Mouse (Mus musculus): ENCODE measurements around the gene Ctsz. TPM values are rescaled to one million over a fixed set of nuclear protein-coding genes. Genes with fewer than 3 reads are reported as not detected.

Ctsz gene
- total and polyA plus RNA-seq, 3 experiments = 141 to 417 (median 219) TPM

- in situ Hi-C loops (cut with MboI; ENCODE audit: low pct_ligation_motif_present, low pct_unique_long_range_greater_than_20kb, low sequenced_read_pairs) = no loop called here
- peaks cover 7 to 25% of the 10 kb centered on the region in 2 experiments; a peak in 3 of 4 replicates for H3K4me1 ChIP-seq (ENCODE audit: control insufficient read depth in 1 of 2, insufficient read depth in 2 of 2)
- no peak overlapping the region for H3K4me2 ChIP-seq (ENCODE audit: insufficient read depth, low read depth, poor library complexity, severe bottlenecking)
- TF ChIP-seq ZNF384 (IDR thresholded peaks at IDR 0.05; ENCODE audit: low read depth, low read length) = peak; percentile 79
- TF ChIP-seq ZMIZ1 (IDR thresholded peaks at IDR 0.05; ENCODE audit: low read depth, low read length) = no peak
- TF ChIP-seq TBP (conservative IDR thresholded peaks at IDR 0.05; ENCODE audit: low read depth, low read length) = peak; percentile 65
- no peak for TF ChIP-seq MYC (IDR thresholded peaks at IDR 0.05; ENCODE audit: low read depth, low read length)
- TF ChIP-seq RAD21 (IDR thresholded peaks at IDR 0.05; ENCODE audit: low read depth, low read length) = no peak
- no peak for TF ChIP-seq MAZ (IDR thresholded peaks at IDR 0.05; ENCODE audit: low read depth, low read length)
- TF ChIP-seq BHLHE40 (IDR thresholded peaks at IDR 0.05; ENCODE audit: low read depth, low read length) = no peak
- no peak for TF ChIP-seq MAX (IDR thresholded peaks at IDR 0.05; ENCODE audit: low read length)
- dilution Hi-C loops (cut with MboI; ENCODE audit: extremely low pct_ligation_motif_present, extremely low pct_unique_long_range_greater_than_20kb, low sequenced_read_pairs) = no loop called here
- DNase-seq (ENCODE audit: extremely low read depth) = no peak
- peaks cover 7 to 28% of the 10 kb centered on the region in 2 experiments for H3K36me3 ChIP-seq (replicated peaks in 1 of 2; ENCODE audit: control insufficient read depth in 1 of 2, insufficient read depth in 1 of 2, low read length in 1 of 2)
- peaks cover 8% of the 10 kb centered on the region; the same call in 1 of the 2 replicates for H3K79me2 ChIP-seq (replicated peaks; ENCODE audit: control insufficient read depth, extremely low read depth, insufficient read depth, poor library complexity, severe bottlenecking)
- H3K4me3 ChIP-seq (replicated peaks in 1 of 3; ENCODE audit: low read depth in 2 of 3, low read length in 2 of 3, poor library complexity in 1 of 3) = peak overlapping the region in 1 of 3 experiments; percentile 86
- no peak overlapping the region for H3K9ac ChIP-seq (ENCODE audit: insufficient read depth, low read depth)
- H3K27me3 ChIP-seq (replicated peaks) = no peaks in the 10 kb centered on the region
- no peak overlapping the region for H3K27ac ChIP-seq (ENCODE audit: insufficient read depth, low read depth)
- no peaks in the 10 kb centered on the region for H3K9me3 ChIP-seq (replicated peaks; ENCODE audit: low read length)
These were observed 23.7 kb downstream of the Ctsz start for GRCm38 (mm10) chr2:174415001-174415730.

- dilution Hi-C loops (cut with MboI; ENCODE audit: extremely low pct_ligation_motif_present, extremely low pct_unique_long_range_greater_than_20kb, low sequenced_read_pairs) = no loop called here
- TF ChIP-seq USF1 (IDR thresholded peaks at IDR 0.05; ENCODE audit: low read depth, low read length) (no peak), BHLHE40 (IDR thresholded peaks at IDR 0.05; ENCODE audit: low read depth, low read length) (no peak), NRF1 (IDR thresholded peaks at IDR 0.05; ENCODE audit: low read depth, low read length) (no peak), CHD2 (IDR thresholded peaks at IDR 0.05; ENCODE audit: low read length) (no peak), ZC3H11A (IDR thresholded peaks at IDR 0.05; ENCODE audit: low read depth, low read length) (no peak), GABPA (IDR thresholded peaks at IDR 0.05; ENCODE audit: insufficient replicate concordance, low read depth, low read length) (no peak)
- DNase-seq (ENCODE audit: extremely low read depth) = no peak
These were observed 25.7 kb downstream of the Ctsz start for GRCm38 (mm10) chr2:174413127-174413526.

More at GRCm38 (mm10) chr2:174413127-174413526, 25.7 kb downstream of the Ctsz start:
- no peak overlapping the region for H3K27ac ChIP-seq (ENCODE audit: insufficient read depth, low read depth)
- in situ Hi-C loops (cut with MboI; ENCODE audit: low pct_ligation_motif_present, low pct_unique_long_range_greater_than_20kb, low sequenced_read_pairs) = no loop called here
- H3K4me2 ChIP-seq (ENCODE audit: insufficient read depth, low read depth, poor library complexity, severe bottlenecking) = no peak overlapping the region
- peaks cover 0 to 9% of the 10 kb centered on the region in 2 experiments for H3K36me3 ChIP-seq (replicated peaks in 1 of 2; ENCODE audit: control insufficient read depth in 1 of 2, insufficient read depth in 1 of 2, low read length in 1 of 2)
- H3K27me3 ChIP-seq (replicated peaks) = no peaks in the 10 kb centered on the region
- H3K4me1 ChIP-seq (ENCODE audit: control insufficient read depth in 1 of 2, insufficient read depth in 2 of 2) = peaks cover 7 to 19% of the 10 kb centered on the region in 2 experiments; a peak in 3 of 4 replicates
- H3K79me2 ChIP-seq (replicated peaks; ENCODE audit: control insufficient read depth, extremely low read depth, insufficient read depth, poor library complexity, severe bottlenecking) = peaks cover 8% of the 10 kb centered on the region; the same call in 1 of the 2 replicates
- H3K9ac ChIP-seq (ENCODE audit: insufficient read depth, low read depth) = no peak overlapping the region
- H3K4me3 ChIP-seq (replicated peaks in 1 of 3; ENCODE audit: low read depth in 2 of 3, low read length in 2 of 3, poor library complexity in 1 of 3) = no peak overlapping the region
- H3K9me3 ChIP-seq (replicated peaks; ENCODE audit: low read length) = no peaks in the 10 kb centered on the region

Measured in CH12.LX (cell line).